Mouse (Mus musculus) kidney, embryonic 15.5 days (tissue): Measurements from ENCODE around the gene Catsper1. TPM values are rescaled to one million over a fixed set of nuclear protein-coding genes. Genes with fewer than 3 reads are reported as not detected.

ENCODE experiments used
- ATAC-seq: fragments of 200-750 bp; cut with Nextera tagmentation; replicated peaks from 2 replicates; pipeline ENCODE4 v1.8.0; 2017; ENCODE audit warnings: moderate TSS enrichment; ENCODE audit not compliant: low FRiP score
- H3K27ac ChIP-seq: fragments of 300-500 bp; sonication (generic); 2 replicates; pipeline ENCODE4 v1.5.1; 2015; ENCODE audit warnings: mild to moderate bottlenecking, inconsistent platforms
- H3K27me3 ChIP-seq: fragments of 300-500 bp; sonication (generic); 2 replicates; pipeline ENCODE4 v1.6.1; 2015; ENCODE audit warnings: inconsistent platforms
- H3K36me3 ChIP-seq: fragments of 300-500 bp; sonication (generic); 2 replicates; pipeline ENCODE4 v1.6.1; 2015; ENCODE audit warnings: inconsistent platforms
- H3K4me1 ChIP-seq: fragments of 300-500 bp; sonication (generic); 2 replicates; pipeline ENCODE4 v1.6.1; 2015; ENCODE audit warnings: inconsistent platforms
- H3K4me2 ChIP-seq: fragments of 300-500 bp; sonication (generic); 2 replicates; pipeline ENCODE4 v1.6.1; 2015; ENCODE audit warnings: moderate library complexity, mild to moderate bottlenecking, inconsistent platforms
- H3K4me3 ChIP-seq: fragments of 300-500 bp; sonication (generic); replicated peaks from 2 replicates; pipeline ENCODE4 v1.5.1; 2015; ENCODE audit warnings: mild to moderate bottlenecking, inconsistent platforms
- H3K9ac ChIP-seq: fragments of 300-500 bp; sonication (generic); 2 replicates; pipeline ENCODE4 v1.6.1; 2015; ENCODE audit warnings: mild to moderate bottlenecking, inconsistent platforms
- H3K9me3 ChIP-seq: fragments of 300-500 bp; sonication (generic); replicated peaks from 2 replicates; pipeline ENCODE4 v1.6.1; 2016; ENCODE audit warnings: inconsistent platforms
- WGBS: fragments of 180-500 bp; shearing (Covaris S2); methylation state at CpG from one replicate; pipeline ENCODE4 v1.1.7; 2015; ENCODE audit warnings: mixed read lengths; 5-methylcytosine and 5-hydroxymethylcytosine counted together
- polyA plus RNA-seq: library from polyadenylated mRNA; unstranded; fragments of >200 nt; fragmentation: Nextera tagmentation; extraction: Ambion mirVana; gene quantifications from 2 replicates; pipeline ENCODE4 v1.2.1, GENCODE M21; 2015

Catsper1 gene
- polyA plus RNA-seq, 1 experiment from 2014 or later = not detected

- Histone ChIP-seq H3K4me3 (no peak overlapping the region), H3K4me1 (peaks cover 13% of the 10 kb centered on the region), H3K36me3 (peaks cover 25% of the 10 kb centered on the region), H3K27me3 (no peaks in the 10 kb centered on the region), H3K27ac (no peak overlapping the region), H3K9me3 (no peaks in the 10 kb centered on the region), H3K9ac (no peak overlapping the region), H3K4me2 (no peak overlapping the region)
- no peak for ATAC-seq
- WGBS = 86% methylated on average over 2 of the region's 2 CpGs
These were observed 26.6 kb downstream of the Catsper1 start for GRCm38 (mm10) chr19:5362186-5362585.

DNA sequence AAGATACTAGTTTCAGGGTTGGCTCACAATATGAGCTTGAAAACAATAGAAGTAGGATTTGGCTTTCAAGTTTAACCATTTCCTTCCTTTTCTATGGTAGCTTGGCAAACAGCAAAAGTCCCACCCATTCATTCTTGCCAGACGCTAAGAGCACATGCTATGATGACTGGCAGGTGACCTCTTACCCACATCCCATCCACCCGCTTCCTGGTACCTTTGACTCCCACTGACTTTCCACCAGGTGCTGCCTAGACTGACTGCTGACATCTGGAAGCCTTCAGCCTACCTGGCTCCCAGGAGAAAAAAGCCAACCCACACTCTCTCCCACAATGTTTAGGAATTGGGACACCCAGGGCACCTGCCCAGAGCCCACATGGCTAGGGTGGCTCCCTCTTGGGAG, 28.6 kb downstream of the Catsper1 start:
- 81% methylated on average over 2 of the region's 2 CpGs for WGBS
- Histone ChIP-seq H3K4me3 (no peak overlapping the region), H3K9ac (no peak overlapping the region), H3K9me3 (no peaks in the 10 kb centered on the region), H3K4me1 (peaks cover 25% of the 10 kb centered on the region), H3K27ac (no peak overlapping the region), H3K27me3 (no peaks in the 10 kb centered on the region), H3K36me3 (peaks cover 36% of the 10 kb centered on the region), H3K4me2 (no peak overlapping the region)
- ATAC-seq = no peak

DNA sequence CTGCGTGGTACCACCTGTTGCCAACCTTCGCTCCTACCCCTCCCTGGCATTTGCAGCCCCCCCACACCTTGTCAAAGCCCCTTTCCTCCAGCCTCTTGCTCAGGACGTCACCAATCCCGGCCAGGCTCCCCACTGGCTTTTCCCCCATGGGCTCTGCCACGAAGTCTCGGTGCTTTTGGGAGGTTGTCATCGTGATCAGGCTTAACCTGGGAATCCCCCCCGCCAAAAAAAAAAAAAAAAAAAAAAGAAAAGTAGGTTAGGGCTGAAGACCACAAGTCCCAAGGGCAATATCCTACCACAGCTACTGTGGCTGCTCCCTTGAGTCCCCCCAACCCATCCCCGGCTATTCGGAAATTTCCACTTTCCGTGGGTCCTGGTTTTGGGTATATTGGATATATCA, 30.2 kb downstream of the Catsper1 start:
- Histone ChIP-seq H3K36me3 (peaks cover 53% of the 10 kb centered on the region), H3K4me2 (peak overlapping the region; percentile 77), H3K27me3 (no peaks in the 10 kb centered on the region), H3K9me3 (no peaks in the 10 kb centered on the region), H3K27ac (peak overlapping the region; percentile 98), H3K9ac (peak overlapping the region; percentile 87), H3K4me3 (peak overlapping the region; percentile 99), H3K4me1 (peaks cover 25% of the 10 kb centered on the region)
- WGBS = 21% methylated on average over 11 of the region's 11 CpGs
- no peak for ATAC-seq

GRCm38 (mm10) chr19:5366175-5367052, 30.9 kb downstream of the Catsper1 start, which contains the start of gene Eif1ad:
TSS of gene Eif1ad (plus strand) at chr19:5366741.
- ATAC-seq = peak; percentile 97
- under 1% methylated on average over 88 of the region's 92 CpGs for WGBS
- Histone ChIP-seq H3K27me3 (no peaks in the 10 kb centered on the region), H3K9ac (peak within 1 kb of the TSS; percentile 87), H3K4me3 (peak within 1 kb of the TSS; percentile 99), H3K9me3 (no peaks in the 10 kb centered on the region), H3K27ac (peak within 1 kb of the TSS; percentile 98), H3K4me1 (peaks cover 25% of the 10 kb centered on the region), H3K4me2 (peak within 1 kb of the TSS; percentile 77), H3K36me3 (peaks cover 57% of the 10 kb centered on the region)

GRCm38 (mm10) chr19:5367053-5367359, 31.5 kb downstream of the Catsper1 start, which contains the start of gene Banf1:
TSS of gene Banf1 (minus strand) at chr19:5367168.
- peak within 1 kb of the TSS; percentile 77 for H3K4me2 ChIP-seq
- peaks cover 63% of the 10 kb centered on the region for H3K36me3 ChIP-seq
- H3K27me3 ChIP-seq = no peaks in the 10 kb centered on the region
- no peaks in the 10 kb centered on the region for H3K9me3 ChIP-seq
- under 1% methylated on average over 33 of the region's 33 CpGs for WGBS
- peak within 1 kb of the TSS; percentile 87 for H3K9ac ChIP-seq
- H3K27ac ChIP-seq = peak within 1 kb of the TSS; percentile 98
- peaks cover 25% of the 10 kb centered on the region for H3K4me1 ChIP-seq
- no peak; the same call in 1 of the 2 replicates for ATAC-seq
- peak within 1 kb of the TSS; percentile 99 for H3K4me3 ChIP-seq

GRCm38 (mm10) chr19:5367455-5367854, 31.9 kb downstream of the Catsper1 start:
- no peaks in the 10 kb centered on the region for H3K9me3 ChIP-seq
- peak overlapping the region; percentile 77 for H3K4me2 ChIP-seq
- WGBS = 8% methylated on average over 11 of the region's 11 CpGs
- H3K4me3 ChIP-seq = peak overlapping the region; percentile 99
- peak overlapping the region; percentile 98 for H3K27ac ChIP-seq
- H3K9ac ChIP-seq = peak overlapping the region; percentile 87
- no peaks in the 10 kb centered on the region for H3K27me3 ChIP-seq
- no peak for ATAC-seq
- peaks cover 68% of the 10 kb centered on the region for H3K36me3 ChIP-seq
- H3K4me1 ChIP-seq = peaks cover 25% of the 10 kb centered on the region

DNA sequence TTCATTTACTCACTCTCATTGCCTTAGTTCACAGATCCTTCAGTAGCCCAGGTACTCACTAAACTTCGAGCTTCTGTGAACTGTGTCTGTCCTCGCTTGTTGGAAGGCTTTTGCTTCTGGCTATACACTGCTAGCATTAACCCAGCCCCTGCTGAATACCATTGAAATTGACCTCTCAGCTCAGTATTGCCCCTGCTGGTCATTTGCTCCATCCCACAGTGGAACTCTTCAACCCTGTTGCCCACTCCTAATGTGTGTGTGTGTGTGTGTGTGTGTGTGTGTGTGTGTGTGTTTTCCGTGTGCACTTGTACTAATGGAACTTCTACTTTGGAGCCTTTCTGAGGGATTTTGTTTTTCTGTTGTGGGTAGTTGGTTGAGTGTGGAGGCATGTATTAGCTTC, 35.4 kb downstream of the Catsper1 start:
- no peak overlapping the region for H3K4me2 ChIP-seq
- H3K4me1 ChIP-seq = peaks cover 12% of the 10 kb centered on the region
- H3K36me3 ChIP-seq = peaks cover 63% of the 10 kb centered on the region
- 84% methylated on average over 3 of the region's 3 CpGs for WGBS
- no peak overlapping the region for H3K27ac ChIP-seq
- no peaks in the 10 kb centered on the region for H3K9me3 ChIP-seq
- H3K27me3 ChIP-seq = no peaks in the 10 kb centered on the region
- no peak overlapping the region for H3K4me3 ChIP-seq
- H3K9ac ChIP-seq = no peak overlapping the region
- no peak for ATAC-seq

GRCm38 (mm10) chr19:5372724-5373123, 37.2 kb downstream of the Catsper1 start:
- no peak overlapping the region for H3K9ac ChIP-seq
- peaks cover 8% of the 10 kb centered on the region for H3K4me1 ChIP-seq
- H3K36me3 ChIP-seq = peaks cover 78% of the 10 kb centered on the region
- WGBS = 90% methylated on average over 7 of the region's 7 CpGs
- H3K4me2 ChIP-seq = no peak overlapping the region
- H3K4me3 ChIP-seq = no peak overlapping the region
- H3K27ac ChIP-seq = no peak overlapping the region
- H3K27me3 ChIP-seq = no peaks in the 10 kb centered on the region
- no peaks in the 10 kb centered on the region for H3K9me3 ChIP-seq
- ATAC-seq = no peak

- Histone ChIP-seq H3K36me3 (peaks cover 81% of the 10 kb centered on the region), H3K27me3 (no peaks in the 10 kb centered on the region), H3K4me1 (no peaks in the 10 kb centered on the region), H3K9me3 (no peaks in the 10 kb centered on the region), H3K27ac (no peak overlapping the region), H3K4me2 (no peak overlapping the region), H3K9ac (no peak overlapping the region), H3K4me3 (no peak overlapping the region)
- 83% methylated on average over 4 of the region's 4 CpGs for WGBS
- ATAC-seq = no peak
These were observed 38.6 kb downstream of the Catsper1 start for GRCm38 (mm10) chr19:5374177-5374576.

DNA sequence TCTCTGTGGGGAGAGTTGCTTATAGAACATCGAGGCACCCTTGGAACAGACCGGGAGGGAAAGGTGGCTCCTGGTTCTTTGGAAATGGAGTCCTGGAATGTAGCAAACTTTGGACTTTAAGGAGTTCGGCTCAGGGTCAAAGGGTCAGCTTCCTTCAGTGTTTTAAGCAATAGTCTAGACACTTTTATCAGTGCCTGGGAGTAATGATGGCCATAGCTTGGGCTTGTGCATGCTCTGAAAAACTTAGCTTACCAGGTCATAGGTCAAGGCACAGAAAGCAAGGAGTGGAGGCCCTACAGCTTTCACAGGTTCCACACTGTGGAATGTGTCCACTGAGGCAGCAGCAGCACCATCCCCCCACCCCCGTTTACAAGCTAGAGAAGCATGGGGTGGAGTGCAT, 39.2 kb downstream of the Catsper1 start:
- H3K9me3 ChIP-seq = no peaks in the 10 kb centered on the region
- no peak overlapping the region for H3K4me3 ChIP-seq
- no peak for ATAC-seq
- H3K36me3 ChIP-seq = peaks cover 81% of the 10 kb centered on the region
- no peak overlapping the region for H3K9ac ChIP-seq
- H3K27ac ChIP-seq = no peak overlapping the region
- WGBS = 76% methylated on average over 4 of the region's 4 CpGs
- H3K4me2 ChIP-seq = no peak overlapping the region
- no peaks in the 10 kb centered on the region for H3K4me1 ChIP-seq
- H3K27me3 ChIP-seq = no peaks in the 10 kb centered on the region

- H3K36me3 ChIP-seq = peaks cover 83% of the 10 kb centered on the region
These were observed 41.9 kb downstream of the Catsper1 start for GRCm38 (mm10) chr19:5377446-5377845.

DNA sequence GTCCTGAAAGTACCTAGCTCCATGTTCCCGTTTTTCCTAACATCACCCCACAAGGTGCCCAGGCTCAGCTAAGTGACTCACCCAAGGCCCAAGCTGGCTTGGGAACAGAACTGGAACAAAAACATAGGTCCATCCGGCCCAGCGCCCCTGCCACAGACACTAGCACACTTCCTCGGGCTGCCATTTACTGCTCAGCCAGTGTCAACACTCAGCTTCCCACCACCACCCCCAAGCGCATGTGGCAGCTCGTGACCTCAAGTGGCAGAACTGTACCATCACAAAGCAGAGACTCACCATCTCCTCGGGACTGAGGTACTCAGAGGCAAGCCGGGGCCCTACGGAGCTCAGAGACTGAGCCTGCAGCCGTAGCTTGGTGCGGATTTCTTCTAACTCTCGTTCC, 47.8 kb downstream of the Catsper1 start:
- H3K9ac ChIP-seq = no peak overlapping the region
- H3K27me3 ChIP-seq = no peaks in the 10 kb centered on the region
- peaks cover 16% of the 10 kb centered on the region for H3K4me1 ChIP-seq
- no peak for ATAC-seq
- H3K27ac ChIP-seq = no peak overlapping the region
- H3K4me3 ChIP-seq = no peak overlapping the region
- no peak overlapping the region for H3K4me2 ChIP-seq
- H3K36me3 ChIP-seq = peaks cover 75% of the 10 kb centered on the region
- H3K9me3 ChIP-seq = no peaks in the 10 kb centered on the region
- WGBS = 95% methylated on average over 12 of the region's 12 CpGs

More at GRCm38 (mm10) chr19:5377446-5377845, 41.9 kb downstream of the Catsper1 start:
- WGBS = 95% methylated on average over 1 of the region's 1 CpGs
- Histone ChIP-seq H3K9me3 (no peaks in the 10 kb centered on the region), H3K4me3 (no peak overlapping the region), H3K4me2 (no peak overlapping the region), H3K27me3 (no peaks in the 10 kb centered on the region), H3K27ac (no peak overlapping the region), H3K4me1 (no peaks in the 10 kb centered on the region), H3K9ac (no peak overlapping the region)
- ATAC-seq = no peak
